9 mouse cellular contexts compared by ENCODE assay signal in the genomic region with DNA sequence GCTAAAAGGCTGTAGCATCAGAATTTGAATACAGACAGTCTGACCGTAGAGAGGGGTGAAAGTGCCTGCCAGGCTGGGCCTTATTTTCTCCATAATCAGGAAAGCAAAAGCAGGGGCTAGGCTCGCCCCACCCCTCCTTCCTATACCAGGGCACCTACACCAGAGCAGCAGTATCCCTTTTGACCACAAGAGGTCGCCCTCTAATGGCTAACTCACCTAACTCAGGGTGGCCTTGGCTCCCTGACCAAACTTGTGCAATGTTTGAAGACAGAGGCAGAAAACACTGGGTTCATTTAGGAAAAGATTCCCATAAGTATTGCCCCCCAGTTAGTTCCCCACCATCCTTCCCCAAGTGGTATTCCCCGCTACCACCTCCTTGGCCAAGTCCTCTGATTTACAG. TPM values are rescaled to one million over a fixed set of nuclear protein-coding genes. Genes with fewer than 3 reads are reported as not detected.
DNase-seq lines count a peak whose midpoint lies in the region; ATAC-seq and TF ChIP-seq lines count a peak whose summit lies in the region.
"Had no signal": no experiment of that assay in that cellular context is flagged by ENCODE, and none has a peak within 500 bp of the region (broad histone marks: within the 10 kb centered on the region; RNA-seq: fewer than 3 reads in every experiment).

No protein-coding gene starts in this region.

- H3K36me3 ChIP-seq in forebrain, embryonic 15.5 days = no peaks in the 10 kb centered on the region
- peaks cover 5% of the 10 kb centered on the region; the same call in 1 of the 2 replicates for H3K36me3 ChIP-seq in hindbrain, postnatal 0 days (ENCODE audit: insufficient read depth, low read length)
- no peaks in the 10 kb centered on the region for H3K36me3 ChIP-seq in midbrain, embryonic 12.5 days
- H3K36me3 ChIP-seq: limb, embryonic 12.5 days had no signal

- TF ChIP-seq CTCF in hindbrain, postnatal 0 days (IDR thresholded peaks at IDR 0.05; ENCODE audit: low read depth) = peak; percentile 99

- H3K4me2 ChIP-seq in forebrain, embryonic 15.5 days (replicated peaks) = no peak overlapping the region
- H3K4me2 ChIP-seq in hindbrain, postnatal 0 days (ENCODE audit: low read depth, low read length) = no peak overlapping the region
- H3K4me2 ChIP-seq in midbrain, embryonic 12.5 days (replicated peaks) = no peak overlapping the region
- H3K4me2 ChIP-seq: limb, embryonic 12.5 days had no signal

- no peaks in the 10 kb centered on the region for H3K9me3 ChIP-seq in forebrain, embryonic 15.5 days
- no peaks in the 10 kb centered on the region for H3K9me3 ChIP-seq in hindbrain, postnatal 0 days (ENCODE audit: low read length)
- no peaks in the 10 kb centered on the region for H3K9me3 ChIP-seq in midbrain, embryonic 12.5 days
- H3K9me3 ChIP-seq: limb, embryonic 12.5 days had no signal

- peak; percentile 86 for DNase-seq in MN1 (ENCODE audit: low spot score)
- peak; percentile 70 for DNase-seq in c-Kit-positive CD71-positive TER-119-negative erythroid progenitor cells, embryonic 14.5 days (ENCODE audit: low read depth)
- peak; percentile 93 for DNase-seq in hindbrain, postnatal 0 days (ENCODE audit: low spot score)
- DNase-seq in left cerebral cortex, postnatal 36 days (ENCODE audit: low spot score in 2 of 2) = peak; percentile 71 to 79
- DNase-seq in right cerebral cortex, postnatal 36 days (ENCODE audit: low spot score in 2 of 2) = peak; percentile 54 to 56

- H3K4me1 ChIP-seq in forebrain, embryonic 15.5 days = peaks cover 2% of the 10 kb centered on the region; the same call in 1 of the 2 replicates
- no peaks in the 10 kb centered on the region for H3K4me1 ChIP-seq in hindbrain, postnatal 0 days (ENCODE audit: insufficient read depth, low read length)
- peaks cover 5% of the 10 kb centered on the region for H3K4me1 ChIP-seq in midbrain, embryonic 12.5 days

- H3K27ac ChIP-seq in forebrain, embryonic 15.5 days (replicated peaks) = no peak overlapping the region
- no peak overlapping the region for H3K27ac ChIP-seq in hindbrain, postnatal 0 days
- H3K27ac ChIP-seq in midbrain, embryonic 12.5 days (replicated peaks) = no peak overlapping the region
- H3K27ac ChIP-seq: limb, embryonic 12.5 days had no signal

- intact Hi-C loops in left cerebral cortex, postnatal 36 days (cut with DNase I) = loop anchor here (2.0 kb wide), 1 partner anchor 162 kb away; no protein-coding TSS in a partner anchor

- 11% methylated on average over 4 of the region's 4 CpGs for WGBS in forebrain, embryonic 15.5 days
- 15% methylated on average over 4 of the region's 4 CpGs for WGBS in hindbrain, postnatal 0 days
- WGBS in midbrain, embryonic 12.5 days = 15% methylated on average over 4 of the region's 4 CpGs

- no peak overlapping the region for H3K4me3 ChIP-seq in forebrain, embryonic 15.5 days
- H3K4me3 ChIP-seq in hindbrain, postnatal 0 days (ENCODE audit: low read length) = no peak overlapping the region
- H3K4me3 ChIP-seq in midbrain, embryonic 12.5 days = no peak overlapping the region
- H3K4me3 ChIP-seq: limb, embryonic 12.5 days had no signal

- 0 out of 2 replicates have a peak, but pooled peaks have one; percentile 62 for ATAC-seq in forebrain, embryonic 15.5 days (replicated peaks)
- peak; percentile 63 for ATAC-seq in hindbrain, postnatal 0 days
- ATAC-seq in midbrain, embryonic 12.5 days (ENCODE audit: low FRiP score, low read depth) = peak; percentile 64; the same call in 1 of the 2 replicates
- no peak; the same call in 1 of the 2 replicates for ATAC-seq in erythroid progenitor cell, adult 5-6 weeks (replicated peaks; ENCODE audit: low FRiP score, poor library complexity, severe bottlenecking)

- H3K27me3 ChIP-seq in forebrain, embryonic 15.5 days = no peaks in the 10 kb centered on the region
- no peaks in the 10 kb centered on the region for H3K27me3 ChIP-seq in hindbrain, postnatal 0 days (ENCODE audit: insufficient read depth, low read length)
- peaks cover 7% of the 10 kb centered on the region for H3K27me3 ChIP-seq in midbrain, embryonic 12.5 days

- H3K9ac ChIP-seq in forebrain, embryonic 15.5 days (replicated peaks) = no peak overlapping the region
- no peak overlapping the region for H3K9ac ChIP-seq in hindbrain, postnatal 0 days (replicated peaks; ENCODE audit: low read length)
- H3K9ac ChIP-seq in midbrain, embryonic 12.5 days (replicated peaks) = no peak overlapping the region
- H3K9ac ChIP-seq: limb, embryonic 12.5 days had no signal

RNA-seq across cellular contexts. Expression of a gene that starts 8.3 kb away (rescaled TPM):
- polyA plus RNA-seq in forebrain, embryonic 15.5 days (2015; fragmentation: Nextera tagmentation; extraction: Ambion mirVana) = 19.8 and 22.2 TPM in 2 replicates
- 42.0 TPM in 2 replicates for total RNA-seq in hindbrain, postnatal 0 days (2014; rRNA removed)
- 29.3 and 30.8 TPM in 2 replicates for polyA plus RNA-seq in hindbrain, postnatal 0 days (2015; fragmentation: Nextera tagmentation; extraction: Ambion mirVana)
- 10 to 100 TPM; 35.8 to 39.1 TPM for total RNA-seq in left cerebral cortex, postnatal 36 days (2021)
- 5.4 and 6.1 TPM in 2 replicates for polyA plus RNA-seq in midbrain, embryonic 12.5 days (2016; fragmentation: Nextera tagmentation; extraction: Ambion mirVana)
- not detected in 2 replicates for total RNA-seq in erythroid progenitor cell, adult 5-6 weeks (2015; ENCODE audit: low replicate concordance)
- total RNA-seq in erythroid progenitor cell, adult 5-6 weeks (2017; ENCODE audit: low replicate concordance) = not detected in 2 replicates

RNA-seq across cellular contexts. Expression of a gene that starts 32.2 kb away (rescaled TPM):
- 96.3 and 99.7 TPM in 2 replicates for polyA plus RNA-seq in forebrain, embryonic 15.5 days (2015; fragmentation: Nextera tagmentation; extraction: Ambion mirVana)
- total RNA-seq in hindbrain, postnatal 0 days (2014; rRNA removed) = 104 and 115 TPM in 2 replicates
- 104 and 108 TPM in 2 replicates for polyA plus RNA-seq in hindbrain, postnatal 0 days (2015; fragmentation: Nextera tagmentation; extraction: Ambion mirVana)
- total RNA-seq in left cerebral cortex, postnatal 36 days (2021) = 100 to 1,000 TPM; 144 to 163 TPM
- polyA plus RNA-seq in midbrain, embryonic 12.5 days (2016; fragmentation: Nextera tagmentation; extraction: Ambion mirVana) = 101 and 107 TPM in 2 replicates
- 106 and 118 TPM in 2 replicates for total RNA-seq in erythroid progenitor cell, adult 5-6 weeks (2015; ENCODE audit: low replicate concordance)
- total RNA-seq in erythroid progenitor cell, adult 5-6 weeks (2017; ENCODE audit: low replicate concordance) = 181 and 293 TPM in 2 replicates

RNA-seq across cellular contexts. Expression of a gene that starts 32.2 kb away (rescaled TPM):
- 1.7 and 1.8 TPM in 2 replicates for polyA plus RNA-seq in forebrain, embryonic 15.5 days (2015; fragmentation: Nextera tagmentation; extraction: Ambion mirVana)
- total RNA-seq in hindbrain, postnatal 0 days (2014; rRNA removed) = 0.68 and 0.79 TPM in 2 replicates
- 1.4 and 2.0 TPM in 2 replicates for polyA plus RNA-seq in hindbrain, postnatal 0 days (2015; fragmentation: Nextera tagmentation; extraction: Ambion mirVana)
- total RNA-seq in left cerebral cortex, postnatal 36 days (2021) = 1 to 10 TPM; 1.8 to 2.8 TPM
- 2.5 and 3.7 TPM in 2 replicates for polyA plus RNA-seq in midbrain, embryonic 12.5 days (2016; fragmentation: Nextera tagmentation; extraction: Ambion mirVana)
- total RNA-seq in erythroid progenitor cell, adult 5-6 weeks (2015; ENCODE audit: low replicate concordance) = 7.5 and 14.1 TPM in 2 replicates
- 6.0 and 21.6 TPM in 2 replicates for total RNA-seq in erythroid progenitor cell, adult 5-6 weeks (2017; ENCODE audit: low replicate concordance)

RNA-seq across cellular contexts. Expression of a gene that starts 34.8 kb away (rescaled TPM):
- polyA plus RNA-seq in forebrain, embryonic 15.5 days (2015; fragmentation: Nextera tagmentation; extraction: Ambion mirVana) = 6.2 and 6.3 TPM in 2 replicates
- total RNA-seq in hindbrain, postnatal 0 days (2014; rRNA removed) = 2.9 and 5.0 TPM in 2 replicates
- polyA plus RNA-seq in hindbrain, postnatal 0 days (2015; fragmentation: Nextera tagmentation; extraction: Ambion mirVana) = 10.0 TPM in 2 replicates
- total RNA-seq in left cerebral cortex, postnatal 36 days (2021) = 1 to 10 TPM; 2.7 to 2.8 TPM
- 5.7 and 6.2 TPM in 2 replicates for polyA plus RNA-seq in midbrain, embryonic 12.5 days (2016; fragmentation: Nextera tagmentation; extraction: Ambion mirVana)
- not detected in 2 replicates for total RNA-seq in erythroid progenitor cell, adult 5-6 weeks (2015; ENCODE audit: low replicate concordance)
- total RNA-seq in erythroid progenitor cell, adult 5-6 weeks (2017; ENCODE audit: low replicate concordance) = 0.39 TPM in 1 of 2 replicates, not detected in the other

Comparison
In these comparisons a context has a peak if more than half of its experiments do, and no peak if none do; other contexts are left out.
1. RNA of a gene that starts 8.3 kb away (total RNA-seq): 42.0 TPM in hindbrain, postnatal 0 days and 35.8 to 39.1 TPM in left cerebral cortex, postnatal 36 days; not detected in erythroid progenitor cell, adult 5-6 weeks; every median in the first group is over 10 times any median in the second.
2. Peak in every context shown above with its lines, with median percentiles within 50 percentile points of each other: DNase-seq.